Mouse (Mus musculus) hindbrain, embryonic 10.5 days (tissue): ENCODE results near the gene Tmem254b. TPM values are rescaled to one million over a fixed set of nuclear protein-coding genes. Genes with fewer than 3 reads are reported as not detected.
"Not testable (repeated sequence)": the region's sequence is repeated elsewhere in the genome, so short reads cannot be mapped to it uniquely, and the experiment has no call there.

Experiments
- DNase-seq: peaks from one replicate; pipeline ENCODE4 v3.0.0-alpha.2; 2017; ENCODE audit warnings: low spot score
- H3K27ac ChIP-seq: fragments of 300-500 bp; sonication (generic); 2 replicates; pipeline ENCODE4 v1.5.1; 2016; ENCODE audit warnings: mild to moderate bottlenecking, moderate library complexity
- H3K27me3 ChIP-seq: fragments of 300-500 bp; sonication (generic); 2 replicates; pipeline ENCODE4 v1.6.1; 2016; ENCODE audit warnings: mild to moderate bottlenecking; ENCODE audit not compliant: poor library complexity, insufficient read depth, severe bottlenecking
- H3K36me3 ChIP-seq: fragments of 300-500 bp; sonication (generic); 2 replicates; pipeline ENCODE4 v1.6.1; 2016; ENCODE audit warnings: mild to moderate bottlenecking, moderate library complexity
- H3K4me1 ChIP-seq: fragments of 300-500 bp; sonication (generic); replicated peaks from 2 replicates; pipeline ENCODE4 v1.6.1; 2016; ENCODE audit warnings: mild to moderate bottlenecking
- H3K4me3 ChIP-seq: fragments of 300-500 bp; sonication (generic); 2 replicates; pipeline ENCODE4 v1.5.1; 2016; ENCODE audit warnings: mild to moderate bottlenecking, moderate library complexity
- H3K9me3 ChIP-seq: fragments of 300-500 bp; sonication (generic); 2 replicates; pipeline ENCODE4 v1.6.1; 2016; ENCODE audit warnings: mild to moderate bottlenecking, moderate library complexity
- WGBS: fragments of 180-500 bp; shearing (Covaris S2); methylation state at CpG from one replicate; pipeline ENCODE4 v1.1.7; 2016; 5-methylcytosine and 5-hydroxymethylcytosine counted together
- polyA plus RNA-seq: library from polyadenylated mRNA; unstranded; fragments of >200 nt; fragmentation: Nextera tagmentation; extraction: Ambion mirVana; gene quantifications from 2 replicates; pipeline ENCODE4 v1.2.1, GENCODE M21; 2016

Gene Tmem254b
- polyA plus RNA-seq = 19.0 and 22.2 TPM in 2 replicates

DNA sequence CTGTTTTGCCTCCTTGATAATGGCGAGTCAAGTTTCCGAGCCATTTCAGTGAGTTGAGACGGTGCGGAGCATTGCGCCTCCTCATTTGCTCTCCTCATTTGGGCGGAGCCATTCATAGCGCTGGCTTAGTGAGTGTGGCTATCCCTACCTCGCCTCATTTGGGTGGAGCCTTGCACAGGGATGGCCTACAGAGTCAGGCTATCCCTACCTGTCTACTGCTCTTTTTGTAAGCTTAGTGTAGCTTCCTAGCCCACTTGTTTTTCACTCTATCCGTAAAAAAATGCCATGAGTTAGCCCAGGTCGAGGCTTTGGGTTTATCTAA lies at the start of gene Tmem254b:
Tmem254b (minus strand) TSS at position 116 of the 322 bp plus-strand sequence.
- H3K4me1 ChIP-seq, H3K4me3 ChIP-seq, H3K36me3 ChIP-seq, H3K27me3 ChIP-seq, DNase-seq, H3K27ac ChIP-seq, H3K9me3 ChIP-seq: not testable (repeated sequence)
- WGBS = no CpG with 5 or more reads among the region's 10 CpGs

GRCm38 (mm10) chr14:26237183-26237582 lies 30.3 kb upstream of the Tmem254b start:
- WGBS = no CpG with 5 or more reads among the region's 2 CpGs
- H3K4me3 ChIP-seq, DNase-seq, H3K9me3 ChIP-seq, H3K27ac ChIP-seq, H3K4me1 ChIP-seq, H3K36me3 ChIP-seq, H3K27me3 ChIP-seq: not testable (repeated sequence)

- H3K9me3 ChIP-seq, H3K4me1 ChIP-seq, H3K27ac ChIP-seq, DNase-seq, H3K4me3 ChIP-seq, H3K36me3 ChIP-seq, H3K27me3 ChIP-seq: not testable (repeated sequence)
- no CpG with 5 or more reads among the region's 5 CpGs for WGBS
Observed at GRCm38 (mm10) chr14:26216233-26217000, 9.6 kb upstream of the Tmem254b start.

DNA sequence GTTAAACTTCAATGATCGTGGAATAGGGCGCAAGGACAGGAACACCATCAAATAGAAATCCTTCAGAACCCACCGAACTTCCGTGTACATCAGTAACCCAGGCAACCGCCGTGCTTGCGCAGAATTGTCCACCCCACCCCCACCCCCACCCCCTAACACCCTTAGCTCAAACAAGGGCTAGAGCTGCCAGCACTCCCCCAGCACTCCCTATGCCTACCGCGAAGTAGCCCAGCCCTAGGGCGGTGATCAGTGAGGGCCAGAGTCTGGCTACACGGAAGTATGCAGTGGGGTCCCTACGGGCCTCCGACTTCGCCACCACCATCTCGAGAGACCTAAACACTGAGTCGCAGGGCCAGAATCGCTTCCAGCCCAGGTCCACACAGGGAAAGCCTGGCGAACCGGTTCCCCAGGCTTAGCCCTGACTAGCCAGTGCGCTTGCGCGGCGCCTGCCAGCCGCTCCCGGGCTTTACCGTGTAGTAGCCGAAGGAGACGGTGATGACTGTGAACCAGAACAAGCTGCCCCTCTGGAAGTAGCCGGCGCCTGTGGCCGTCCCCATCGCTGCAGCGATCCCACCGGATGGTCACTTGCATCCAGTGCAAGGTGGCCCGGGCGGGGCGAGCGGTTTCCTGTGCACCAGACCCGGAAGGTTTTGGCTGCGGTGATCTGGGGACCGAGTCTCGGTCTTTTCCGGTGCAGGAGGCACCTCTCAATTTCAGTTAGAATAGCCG lies 480 bp downstream of the Tmem254b start:
- H3K27ac ChIP-seq, H3K27me3 ChIP-seq, H3K4me3 ChIP-seq, H3K9me3 ChIP-seq, DNase-seq, H3K36me3 ChIP-seq, H3K4me1 ChIP-seq: not testable (repeated sequence)
- WGBS = no CpG with 5 or more reads among the region's 44 CpGs

- not testable (repeated sequence) for DNase-seq, H3K36me3 ChIP-seq, H3K4me3 ChIP-seq, H3K27me3 ChIP-seq, H3K4me1 ChIP-seq, H3K9me3 ChIP-seq, H3K27ac ChIP-seq
- WGBS = no CpG with 5 or more reads among the region's 3 CpGs
Observed at GRCm38 (mm10) chr14:26197851-26198250, 9.0 kb downstream of the Tmem254b start.

DNA sequence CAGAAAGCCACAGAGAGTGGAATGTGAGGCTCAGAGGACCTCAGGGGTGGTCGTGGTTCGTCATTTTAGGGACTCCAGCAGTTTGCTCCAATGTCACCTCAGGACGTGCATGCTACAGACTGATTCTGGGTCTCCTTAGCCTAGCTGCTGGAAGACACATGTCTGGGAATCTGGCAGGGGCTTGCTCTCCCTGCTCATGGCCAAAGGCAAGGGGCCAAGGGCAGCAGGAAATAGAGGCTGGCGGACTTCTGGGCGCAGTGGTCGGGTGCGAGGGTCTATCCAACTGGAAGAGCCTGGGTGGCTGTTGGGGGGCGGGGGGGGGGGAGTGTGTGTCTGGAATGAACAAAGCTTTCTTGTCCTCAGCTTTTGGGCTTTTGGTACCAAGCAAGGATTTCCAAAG lies 18.5 kb downstream of the Tmem254b start:
- H3K27me3 ChIP-seq, H3K36me3 ChIP-seq, H3K27ac ChIP-seq, H3K4me1 ChIP-seq, DNase-seq, H3K9me3 ChIP-seq, H3K4me3 ChIP-seq: not testable (repeated sequence)
- WGBS = no CpG with 5 or more reads among the region's 8 CpGs

GRCm38 (mm10) chr14:26186638-26187037 lies 20.2 kb downstream of the Tmem254b start:
- not testable (repeated sequence) for H3K9me3 ChIP-seq, H3K27ac ChIP-seq, DNase-seq, H3K36me3 ChIP-seq, H3K4me1 ChIP-seq, H3K4me3 ChIP-seq, H3K27me3 ChIP-seq
- WGBS = no CpG with 5 or more reads among the region's 9 CpGs

DNA sequence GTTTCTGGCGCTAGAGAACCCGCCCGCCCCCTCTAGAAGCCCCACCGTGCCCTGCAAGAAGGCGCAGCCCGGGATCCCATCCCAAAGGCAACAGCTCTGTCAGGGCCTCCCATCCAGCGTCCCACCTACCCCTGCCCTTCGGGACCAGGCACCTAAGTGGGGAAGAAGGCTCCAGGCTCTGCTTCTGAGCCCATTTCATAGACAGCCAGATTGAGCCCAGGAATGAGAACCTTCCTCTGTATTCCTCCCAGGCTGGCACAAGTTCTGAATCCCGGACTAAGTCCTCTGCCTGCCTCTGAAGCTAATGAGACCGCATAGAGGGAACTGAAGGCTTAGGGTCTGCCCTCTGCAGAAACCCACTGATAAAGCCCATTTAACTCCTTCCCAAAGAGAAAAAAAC lies 24.5 kb downstream of the Tmem254b start, which contains the start of gene Plac9b:
Plac9b (minus strand) TSS at position 101 of the 400 bp plus-strand sequence.
- DNase-seq, H3K27me3 ChIP-seq, H3K4me1 ChIP-seq, H3K36me3 ChIP-seq, H3K4me3 ChIP-seq, H3K9me3 ChIP-seq, H3K27ac ChIP-seq: not testable (repeated sequence)
- WGBS = no CpG with 5 or more reads among the region's 10 CpGs

DNA sequence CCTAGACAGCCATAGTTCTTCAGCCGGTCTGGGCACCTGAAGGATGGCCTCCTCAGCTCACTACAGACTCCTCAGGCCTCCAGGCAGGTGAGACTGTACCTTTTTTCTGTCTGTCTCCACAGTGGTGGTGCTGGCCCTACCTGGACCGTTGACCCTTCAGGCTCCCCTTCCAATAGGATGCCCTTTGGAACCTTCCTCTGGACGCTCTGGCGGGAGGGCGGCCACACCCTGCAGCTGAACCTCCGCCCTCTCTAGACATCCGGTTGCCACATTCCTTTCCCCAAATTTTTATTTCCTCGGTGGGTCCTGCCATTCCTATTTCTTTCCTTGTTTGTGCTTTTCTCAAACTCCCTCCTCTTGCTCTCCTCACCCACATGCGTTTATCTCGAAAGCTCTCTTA lies 25.2 kb downstream of the Tmem254b start:
- H3K27me3 ChIP-seq, DNase-seq, H3K27ac ChIP-seq, H3K9me3 ChIP-seq, H3K36me3 ChIP-seq, H3K4me1 ChIP-seq, H3K4me3 ChIP-seq: not testable (repeated sequence)
- no CpG with 5 or more reads among the region's 10 CpGs for WGBS

DNA sequence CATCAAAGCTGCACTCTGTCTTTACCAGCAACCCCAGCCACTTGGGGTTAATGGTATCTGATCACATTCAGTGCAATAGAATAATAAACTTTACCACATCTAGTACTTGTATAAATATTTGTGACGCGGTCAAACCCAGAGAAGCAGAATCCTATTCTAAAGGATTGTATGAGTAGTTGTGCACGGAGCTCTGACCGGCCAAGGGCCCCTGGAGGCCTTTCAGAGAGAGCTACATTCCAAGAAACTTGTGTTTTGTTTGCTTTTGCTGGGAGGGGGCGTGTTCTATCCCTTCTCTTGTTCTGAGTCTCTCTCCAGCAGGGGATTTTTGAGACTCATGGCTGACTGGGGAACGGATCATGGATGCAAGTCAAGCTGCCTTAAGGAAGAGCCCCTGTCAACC lies 31.8 kb downstream of the Tmem254b start:
- WGBS = no CpG with 5 or more reads among the region's 6 CpGs
- H3K9me3 ChIP-seq, H3K4me1 ChIP-seq, H3K27ac ChIP-seq, H3K4me3 ChIP-seq, H3K27me3 ChIP-seq, DNase-seq, H3K36me3 ChIP-seq: not testable (repeated sequence)

GRCm38 (mm10) chr14:26173955-26174354 lies 32.9 kb downstream of the Tmem254b start:
- WGBS = no CpG with 5 or more reads among the region's 3 CpGs
- not testable (repeated sequence) for H3K4me3 ChIP-seq, H3K27ac ChIP-seq, H3K27me3 ChIP-seq, H3K36me3 ChIP-seq, DNase-seq, H3K4me1 ChIP-seq, H3K9me3 ChIP-seq

DNA sequence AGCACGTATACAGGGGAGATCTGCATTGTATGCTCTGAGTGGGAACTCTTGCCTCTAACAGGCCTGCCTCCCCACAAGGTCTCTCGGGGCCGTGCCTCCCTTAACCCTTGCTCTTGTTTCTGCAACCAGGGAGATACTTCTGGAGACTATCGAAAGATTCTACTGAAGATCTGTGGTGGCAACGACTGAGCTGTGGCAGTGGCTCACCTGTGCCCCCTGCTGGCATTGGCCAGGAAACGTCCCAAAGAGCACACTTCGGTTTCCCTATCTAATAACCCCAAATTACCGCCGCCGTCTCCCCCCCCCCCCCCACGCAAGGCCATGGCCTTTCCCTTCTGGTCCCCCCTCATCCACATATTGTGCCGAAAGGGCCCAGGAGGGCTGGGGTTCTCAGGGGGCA lies 41.6 kb downstream of the Tmem254b start:
- not testable (repeated sequence) for H3K4me1 ChIP-seq, H3K9me3 ChIP-seq, H3K27me3 ChIP-seq, H3K27ac ChIP-seq, H3K36me3 ChIP-seq, DNase-seq, H3K4me3 ChIP-seq
- no CpG with 5 or more reads among the region's 12 CpGs for WGBS

DNA sequence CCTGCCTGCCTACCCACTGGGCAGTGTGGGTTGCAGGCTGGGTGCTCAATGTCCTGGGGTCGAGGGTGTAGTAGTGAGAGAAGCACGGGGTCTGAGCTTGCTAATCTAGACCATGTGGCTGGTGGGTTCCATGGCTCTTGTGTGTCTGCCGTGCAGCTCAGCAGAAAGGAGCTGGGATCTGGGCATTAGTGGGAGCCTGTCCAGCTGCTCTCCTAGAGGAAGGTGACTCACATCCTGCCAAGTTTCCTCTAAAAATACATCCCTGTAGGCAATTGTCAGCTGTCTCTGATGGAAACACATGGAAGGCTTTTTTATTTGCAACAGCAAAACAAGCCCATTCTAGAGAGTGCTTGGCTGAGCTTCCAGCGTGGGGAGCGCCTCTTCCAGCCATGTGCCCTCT lies 44.4 kb downstream of the Tmem254b start:
- H3K4me3 ChIP-seq, H3K36me3 ChIP-seq, DNase-seq, H3K9me3 ChIP-seq, H3K27me3 ChIP-seq, H3K4me1 ChIP-seq, H3K27ac ChIP-seq: not testable (repeated sequence)
- WGBS = no CpG with 5 or more reads among the region's 5 CpGs
